ENCODE assay signal across 8 mouse cellular contexts in the genomic region with DNA sequence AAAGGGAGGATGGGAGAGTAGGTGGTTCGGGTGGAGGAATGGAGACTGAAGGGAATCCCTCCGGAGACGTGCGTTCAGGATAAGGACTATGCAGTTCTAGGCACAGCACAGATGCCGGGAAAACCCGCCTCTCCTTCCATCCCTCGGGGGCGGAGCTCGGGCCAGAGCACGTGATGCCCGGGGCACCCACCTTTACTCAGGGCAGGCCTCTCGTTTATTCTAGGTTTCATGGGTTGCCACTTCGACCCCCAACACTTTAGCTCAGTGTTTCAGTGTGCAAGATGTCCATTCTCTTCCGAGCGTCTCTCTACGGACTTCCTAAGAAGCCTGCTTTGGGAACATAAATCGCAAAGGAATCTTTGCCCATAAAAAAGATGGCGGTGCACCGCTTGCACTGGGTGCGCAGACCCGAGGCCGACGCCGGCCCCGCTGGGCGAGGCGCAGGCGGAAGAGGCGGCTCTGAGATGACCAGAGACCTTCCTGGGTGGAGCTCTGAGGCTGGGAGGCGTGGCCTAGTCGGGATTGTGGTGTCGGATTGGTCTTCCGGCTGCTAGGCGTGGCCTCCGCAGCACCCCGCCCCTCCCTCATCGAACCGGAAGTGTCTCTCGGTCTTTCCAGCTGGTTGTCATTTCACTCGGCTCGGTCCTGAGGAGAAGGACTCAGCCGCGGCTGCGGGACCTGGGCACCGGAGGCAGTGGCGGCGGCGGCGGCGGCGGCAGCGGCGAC. TPM values are rescaled to one million over a fixed set of nuclear protein-coding genes. Genes with fewer than 3 reads are reported as not detected.
DNase-seq lines count a peak whose midpoint lies in the region; ATAC-seq lines count a peak whose summit lies in the region.

No protein-coding gene starts in this region.

- H3K9ac ChIP-seq in heart, embryonic 14.5 days (ENCODE audit: low read length) = peak overlapping the region; percentile 90
- H3K9ac ChIP-seq in liver, embryonic 13.5 days = peak overlapping the region; percentile 99
- peak overlapping the region; percentile 85 for H3K9ac ChIP-seq in stomach, embryonic 16.5 days (ENCODE audit: low read length)

- H3K27me3 ChIP-seq in heart, embryonic 14.5 days (ENCODE audit: control insufficient read depth, insufficient read depth, low read length) = no peaks in the 10 kb centered on the region
- no peaks in the 10 kb centered on the region for H3K27me3 ChIP-seq in liver, embryonic 13.5 days
- H3K27me3 ChIP-seq in stomach, embryonic 16.5 days (ENCODE audit: control insufficient read depth, insufficient read depth, low read length) = no peaks in the 10 kb centered on the region

- peak; percentile 97 for ATAC-seq in CD4-positive, CD25-positive, alpha-beta regulatory T cell, adult 4 months
- ATAC-seq in heart, embryonic 14.5 days (ENCODE audit: insufficient number of reproducible peaks, insufficient read depth, low FRiP score, low read depth) = peak; percentile 100
- ATAC-seq in liver, embryonic 13.5 days (ENCODE audit: low read depth) = peak; percentile 98
- peak; percentile 100 for ATAC-seq in stomach, embryonic 16.5 days (ENCODE audit: insufficient read depth, low FRiP score)

- peaks cover 0 to 9% of the 10 kb centered on the region in 2 experiments; a peak in 2 of 4 replicates for H3K4me1 ChIP-seq in heart, embryonic 14.5 days (ENCODE audit: control insufficient read depth in 2 of 2, insufficient read depth in 2 of 2, low read length in 2 of 2)
- H3K4me1 ChIP-seq in liver, embryonic 13.5 days (replicated peaks) = peaks cover 49% of the 10 kb centered on the region
- H3K4me1 ChIP-seq in stomach, embryonic 16.5 days (ENCODE audit: control insufficient read depth, insufficient read depth, low read length) = peaks cover 16% of the 10 kb centered on the region

- WGBS in heart, embryonic 14.5 days = under 1% methylated on average over 53 of the region's 53 CpGs
- WGBS in liver, embryonic 13.5 days (ENCODE audit: insufficient replicate concordance) = under 1% methylated on average over 53 of the region's 53 CpGs
- WGBS in stomach, embryonic 16.5 days = under 1% methylated on average over 53 of the region's 53 CpGs

- peak overlapping the region; percentile 82 for H3K4me2 ChIP-seq in heart, embryonic 14.5 days (ENCODE audit: low read length)
- peak overlapping the region; percentile 79 for H3K4me2 ChIP-seq in liver, embryonic 13.5 days
- peak overlapping the region; percentile 96 for H3K4me2 ChIP-seq in stomach, embryonic 16.5 days (ENCODE audit: low read depth, low read length)

- peak overlapping the region; percentile 92 to 96 for H3K27ac ChIP-seq in heart, embryonic 14.5 days (replicated peaks in 1 of 2; ENCODE audit: control insufficient read depth in 1 of 2, insufficient read depth in 1 of 2, low read depth in 2 of 2, low read length in 2 of 2)
- H3K27ac ChIP-seq in liver, embryonic 13.5 days = peak overlapping the region; percentile 95
- peak overlapping the region; percentile 85 for H3K27ac ChIP-seq in stomach, embryonic 16.5 days (ENCODE audit: low read length)

- DNase-seq in c-Kit-negative CD71-positive TER-119-positive erythroid progenitor cells, embryonic 14.5 days (ENCODE audit: low read depth, low spot score) = peak; percentile 99
- peak; percentile 99 for DNase-seq in fibroblast of lung, adult 2 months (ENCODE audit: low read depth)
- DNase-seq in kidney, postnatal 14 days = peak; percentile 100
- DNase-seq in liver, embryonic 13.5 days = peak; percentile 99
- peak; percentile 96 for DNase-seq in neural tube, embryonic 10.5 days (ENCODE audit: extremely low spot score, low spot score)

- no peaks in the 10 kb centered on the region for H3K9me3 ChIP-seq in heart, embryonic 14.5 days (ENCODE audit: control insufficient read depth, low read length)
- H3K9me3 ChIP-seq in liver, embryonic 13.5 days (replicated peaks) = no peaks in the 10 kb centered on the region
- H3K9me3 ChIP-seq in stomach, embryonic 16.5 days (replicated peaks; ENCODE audit: control insufficient read depth, low read length) = no peaks in the 10 kb centered on the region

- H3K36me3 ChIP-seq in heart, embryonic 14.5 days (ENCODE audit: control insufficient read depth, insufficient read depth, low read length) = no peaks in the 10 kb centered on the region; the same call in 1 of the 2 replicates
- peaks cover 19% of the 10 kb centered on the region for H3K36me3 ChIP-seq in liver, embryonic 13.5 days
- no peaks in the 10 kb centered on the region for H3K36me3 ChIP-seq in stomach, embryonic 16.5 days (ENCODE audit: control insufficient read depth, insufficient read depth, low read length)

- peak overlapping the region; percentile 89 for H3K4me3 ChIP-seq in heart, embryonic 14.5 days (ENCODE audit: control insufficient read depth in 1 of 2, insufficient read depth in 1 of 2, low read depth in 1 of 2, low read length in 2 of 2)
- H3K4me3 ChIP-seq in liver, embryonic 13.5 days (replicated peaks) = peak overlapping the region; percentile 96
- H3K4me3 ChIP-seq in stomach, embryonic 16.5 days (replicated peaks; ENCODE audit: low read length) = peak overlapping the region; percentile 87

RNA-seq across cellular contexts. Expression of a gene that starts 1.6 kb away (rescaled TPM):
- polyA plus RNA-seq in CD4-positive, CD25-positive, alpha-beta regulatory T cell, adult 4 months (2017; shearing (Covaris generic)) = 1 to 10 TPM; 5.8 to 7.2 TPM
- 14.8 and 15.4 TPM in 2 replicates for polyA plus RNA-seq in heart, embryonic 14.5 days (2014; fragmentation: Nextera tagmentation; extraction: Ambion mirVana)
- 14.3 and 21.6 TPM in 2 replicates for polyA plus RNA-seq in liver, embryonic 13.5 days (2015; fragmentation: Nextera tagmentation; extraction: Ambion mirVana)
- 5.3 and 5.8 TPM in 2 replicates for polyA plus RNA-seq in stomach, embryonic 16.5 days (2015; fragmentation: Nextera tagmentation; extraction: Ambion mirVana)

Comparison
In these comparisons a context has a peak if more than half of its experiments do, and no peak if none do; other contexts are left out.
1. Peak in every context shown above with its lines: DNase-seq, ATAC-seq, H3K4me3 ChIP-seq and H3K27ac ChIP-seq.